Mouse (Mus musculus) testis, adult 2 months (tissue): ENCODE results near the gene 0610012G03Rik. TPM values are rescaled to one million over a fixed set of nuclear protein-coding genes. Genes with fewer than 3 reads are reported as not detected.

ENCODE experiments used
- H3K27ac ChIP-seq: fragments of 200-500 bp; 2 replicates; pipeline ENCODE4 v1.5.1; 2012; ENCODE audit warnings: low read depth, low read length; ENCODE audit not compliant: control insufficient read depth, insufficient read depth
- H3K27me3 ChIP-seq: fragments of 200-500 bp; 2 replicates; pipeline ENCODE4 v1.6.1; 2012; ENCODE audit warnings: mild to moderate bottlenecking, low read length, moderate library complexity; ENCODE audit not compliant: control insufficient read depth, insufficient read depth
- H3K36me3 ChIP-seq: fragments of 200-500 bp; 2 replicates; pipeline ENCODE4 v1.6.1; 2012; ENCODE audit warnings: mild to moderate bottlenecking, low read length; ENCODE audit not compliant: control insufficient read depth, insufficient read depth
- H3K4me1 ChIP-seq: fragments of 200-500 bp; 2 replicates; pipeline ENCODE4 v1.6.1; 2012; ENCODE audit warnings: low read length; ENCODE audit not compliant: control insufficient read depth, insufficient read depth
- H3K4me3 ChIP-seq: fragments of 200-500 bp; 2 replicates; pipeline ENCODE4 v1.5.1; 2012; ENCODE audit warnings: low read depth, mild to moderate bottlenecking, low read length, moderate library complexity, mixed read lengths; ENCODE audit not compliant: control insufficient read depth
- CTCF ChIP-seq: fragments of 200-500 bp; IDR thresholded peaks from 2 replicates; pipeline ENCODE4 v1.5.1; 2012; ENCODE audit warnings: low read depth, mild to moderate bottlenecking, inconsistent platforms, low read length, moderate library complexity; ENCODE audit not compliant: control insufficient read depth, insufficient read depth, insufficient replicate concordance
- POLR2A ChIP-seq: fragments of 200-500 bp; IDR thresholded peaks from 2 replicates; pipeline ENCODE4 v1.6.1; 2012; ENCODE audit warnings: low read depth, mild to moderate bottlenecking, inconsistent platforms, low read length, moderate library complexity; ENCODE audit not compliant: control insufficient read depth
- polyA plus RNA-seq: library from polyadenylated mRNA; depleted of rRNA; stranded (reverse); fragments of >200 nt; gene quantifications from 2 replicates; pipeline ENCODE4 v1.2.3, GENCODE M21; 2012; rRNA removed

0610012G03Rik gene
- polyA plus RNA-seq, 1 experiment, result 43.6 TPM

DNA sequence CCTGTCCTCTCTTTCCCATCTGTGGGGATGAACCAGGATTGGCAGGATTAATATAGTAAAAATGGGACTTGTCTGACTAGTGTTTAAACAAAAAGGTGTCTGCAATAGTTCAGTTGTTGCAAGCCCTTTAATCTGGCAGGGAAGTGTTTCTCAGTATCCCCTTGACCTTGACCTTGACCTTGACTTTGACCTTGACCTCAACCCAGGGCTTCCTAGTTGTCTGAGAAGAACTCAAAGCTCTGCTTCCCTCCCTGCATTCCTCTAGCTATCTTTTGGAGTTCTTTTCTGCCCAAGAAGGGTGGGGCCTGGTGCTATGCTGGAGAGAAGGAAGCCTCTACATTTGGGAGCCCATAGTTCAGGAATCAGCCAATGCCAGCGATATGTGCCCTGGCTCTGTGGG lies 46.4 kb downstream of the 0610012G03Rik start:
- Histone ChIP-seq H3K4me3 (no peak overlapping the region), H3K27me3 (no peaks in the 10 kb centered on the region), H3K36me3 (no peaks in the 10 kb centered on the region), H3K27ac (no peak overlapping the region), H3K4me1 (peaks cover 17% of the 10 kb centered on the region)
- TF ChIP-seq CTCF (no peak), POLR2A (no peak)

- Histone ChIP-seq H3K4me1 (peaks cover 18% of the 10 kb centered on the region), H3K27ac (no peak overlapping the region), H3K36me3 (no peaks in the 10 kb centered on the region), H3K4me3 (peak overlapping the region; percentile 32), H3K27me3 (no peaks in the 10 kb centered on the region)
- TF ChIP-seq POLR2A (no peak), CTCF (no peak)
Observed at GRCm38 (mm10) chr16:31898546-31899326, 49.6 kb downstream of the 0610012G03Rik start.

Other genes with a start within 250 kb of the 0610012G03Rik start
- gene Meltf, start 69.7 kb downstream of the 0610012G03Rik start, polyA plus RNA-seq, result 7.5 and 8.3 TPM in 2 replicates
- 0.12 and 0.24 TPM in 2 replicates for gene Pigz, start 14.6 kb downstream of the 0610012G03Rik start, polyA plus RNA-seq
- 25.8 and 32.6 TPM in 2 replicates for gene Ncbp2, start within 50 bp of the 0610012G03Rik start, polyA plus RNA-seq
- 3.2 and 4.3 TPM in 2 replicates for gene Senp5, start 54.8 kb upstream of the 0610012G03Rik start, polyA plus RNA-seq
- 6.9 and 7.3 TPM in 2 replicates for gene Pak2, start 130.8 kb upstream of the 0610012G03Rik start, polyA plus RNA-seq
- 7.6 and 8.5 TPM in 2 replicates for gene Pigx, start 151.2 kb upstream of the 0610012G03Rik start, polyA plus RNA-seq
- 33.5 and 33.9 TPM in 2 replicates for gene Cep19, start 151.3 kb upstream of the 0610012G03Rik start, polyA plus RNA-seq
- gene Nrros, start 217.1 kb upstream of the 0610012G03Rik start, polyA plus RNA-seq, result 4.1 and 4.5 TPM in 2 replicates
- 1.6 and 1.9 TPM in 2 replicates for gene Bex6, start 231.3 kb upstream of the 0610012G03Rik start, polyA plus RNA-seq